Mouse (Mus musculus): ENCODE data around the gene Rasgef1a.

The Rasgef1a gene

GRCm38 (mm10) chr6:118122767-118123166, 111.5 kb downstream of the Rasgef1a start:
- no peak for ATAC-seq (ENCODE audit: insufficient number of reproducible peaks, low FRiP score, low TSS enrichment)

- no peak for ATAC-seq (ENCODE audit: insufficient number of reproducible peaks, low FRiP score, low TSS enrichment)
These were observed 115.3 kb downstream of the Rasgef1a start for GRCm38 (mm10) chr6:118126577-118126976.

GRCm38 (mm10) chr6:118127198-118127597, 116.0 kb downstream of the Rasgef1a start:
- no peak for ATAC-seq (ENCODE audit: insufficient number of reproducible peaks, low FRiP score, low TSS enrichment)

GRCm38 (mm10) chr6:118127827-118128487, 116.7 kb downstream of the Rasgef1a start:
- ATAC-seq (ENCODE audit: insufficient number of reproducible peaks, low FRiP score, low TSS enrichment), result no peak

- ATAC-seq (ENCODE audit: insufficient number of reproducible peaks, low FRiP score, low TSS enrichment), result no peak
These were observed 118.8 kb downstream of the Rasgef1a start for GRCm38 (mm10) chr6:118130022-118130421.

GRCm38 (mm10) chr6:118134461-118134860, 123.2 kb downstream of the Rasgef1a start:
- ATAC-seq (ENCODE audit: insufficient number of reproducible peaks, low FRiP score, low TSS enrichment), result no peak

- no peak for ATAC-seq (ENCODE audit: insufficient number of reproducible peaks, low FRiP score, low TSS enrichment)
These were observed 125.9 kb downstream of the Rasgef1a start for GRCm38 (mm10) chr6:118137148-118137547.

- peak; percentile 98 for ATAC-seq (ENCODE audit: insufficient number of reproducible peaks, low FRiP score, low TSS enrichment)
These were observed 127.8 kb downstream of the Rasgef1a start, which contains the start of gene Csgalnact2 for GRCm38 (mm10) chr6:118138731-118139709. TSS of gene Csgalnact2 (minus strand) at chr6:118139140.

- ATAC-seq (ENCODE audit: insufficient number of reproducible peaks, low FRiP score, low TSS enrichment), result no peak
These were observed 129.7 kb downstream of the Rasgef1a start for GRCm38 (mm10) chr6:118140961-118141360.
